Mouse (Mus musculus) forebrain, postnatal 0 days (tissue): ENCODE data around the gene Apobec3. TPM values are rescaled to one million over a fixed set of nuclear protein-coding genes. Genes with fewer than 3 reads are reported as not detected.

Source experiments
- ATAC-seq: fragments of 200-750 bp; cut with Nextera tagmentation; 2 replicates; pipeline ENCODE4 v1.8.0; 2017; ENCODE audit warnings: mild to moderate bottlenecking, moderate library complexity
- DNase-seq: peaks from one replicate; pipeline ENCODE4 v3.0.0-alpha.2; 2015
- H3K27ac ChIP-seq: fragments of 300-500 bp; sonication (generic); 2 replicates; pipeline ENCODE4 v1.5.1; 2014; ENCODE audit warnings: low read depth, mild to moderate bottlenecking, antibody characterized with exemption, low read length, moderate library complexity, mixed read lengths
- H3K27me3 ChIP-seq: fragments of 300-500 bp; sonication (generic); 2 replicates; pipeline ENCODE4 v1.6.1; 2014; ENCODE audit warnings: mild to moderate bottlenecking, low read length, mixed read lengths; ENCODE audit not compliant: insufficient read depth
- H3K36me3 ChIP-seq: fragments of 300-500 bp; sonication (generic); 2 replicates; pipeline ENCODE4 v1.6.1; 2014; ENCODE audit warnings: mild to moderate bottlenecking, moderate library complexity; ENCODE audit not compliant: insufficient read depth
- H3K4me1 ChIP-seq: fragments of 300-500 bp; sonication (generic); 2 replicates; pipeline ENCODE4 v1.6.1; 2014; ENCODE audit warnings: antibody characterized with exemption; ENCODE audit not compliant: insufficient read depth
- H3K4me2 ChIP-seq: fragments of 300-500 bp; sonication (generic); 2 replicates; pipeline ENCODE4 v1.6.1; 2014; ENCODE audit warnings: low read depth, mild to moderate bottlenecking, moderate library complexity
- H3K4me3 ChIP-seq: fragments of 300-500 bp; sonication (generic); 2 replicates; pipeline ENCODE4 v1.5.1; 2014; ENCODE audit warnings: low read depth, low read length, mixed read lengths
- H3K9ac ChIP-seq: fragments of 300-500 bp; sonication (generic); 2 replicates; pipeline ENCODE4 v1.6.1; 2014; ENCODE audit warnings: mild to moderate bottlenecking
- H3K9me3 ChIP-seq: fragments of 300-500 bp; sonication (generic); 2 replicates; pipeline ENCODE4 v1.6.1; 2016; ENCODE audit warnings: low read length
- CTCF ChIP-seq: sonication (generic); IDR thresholded peaks from 2 replicates; pipeline ENCODE4 v1.5.1; 2016; ENCODE audit warnings: antibody characterized with exemption, control low read depth, low read depth
- WGBS: fragments of 180-500 bp; shearing (Covaris S2); extraction: QIAGEN DNeasy Blood & Tissue Kit; methylation state at CpG from one replicate; pipeline ENCODE4 v1.1.7; 2014; 5-methylcytosine and 5-hydroxymethylcytosine counted together
- polyA plus RNA-seq: library from polyadenylated mRNA; unstranded; fragments of >200 nt; fragmentation: Nextera tagmentation; extraction: Ambion mirVana; gene quantifications from 2 replicates; pipeline ENCODE4 v1.2.1, GENCODE M21; 2015
- total RNA-seq: library from RNA; depleted of rRNA; stranded (reverse); fragments of >200 nt; gene quantifications from 2 replicates; pipeline ENCODE4 v1.2.3, GENCODE M21; 2014

The Apobec3 gene
- total and polyA plus RNA-seq, 2 experiments from 2014 or later, result 3.6 to 5.3 TPM

DNA sequence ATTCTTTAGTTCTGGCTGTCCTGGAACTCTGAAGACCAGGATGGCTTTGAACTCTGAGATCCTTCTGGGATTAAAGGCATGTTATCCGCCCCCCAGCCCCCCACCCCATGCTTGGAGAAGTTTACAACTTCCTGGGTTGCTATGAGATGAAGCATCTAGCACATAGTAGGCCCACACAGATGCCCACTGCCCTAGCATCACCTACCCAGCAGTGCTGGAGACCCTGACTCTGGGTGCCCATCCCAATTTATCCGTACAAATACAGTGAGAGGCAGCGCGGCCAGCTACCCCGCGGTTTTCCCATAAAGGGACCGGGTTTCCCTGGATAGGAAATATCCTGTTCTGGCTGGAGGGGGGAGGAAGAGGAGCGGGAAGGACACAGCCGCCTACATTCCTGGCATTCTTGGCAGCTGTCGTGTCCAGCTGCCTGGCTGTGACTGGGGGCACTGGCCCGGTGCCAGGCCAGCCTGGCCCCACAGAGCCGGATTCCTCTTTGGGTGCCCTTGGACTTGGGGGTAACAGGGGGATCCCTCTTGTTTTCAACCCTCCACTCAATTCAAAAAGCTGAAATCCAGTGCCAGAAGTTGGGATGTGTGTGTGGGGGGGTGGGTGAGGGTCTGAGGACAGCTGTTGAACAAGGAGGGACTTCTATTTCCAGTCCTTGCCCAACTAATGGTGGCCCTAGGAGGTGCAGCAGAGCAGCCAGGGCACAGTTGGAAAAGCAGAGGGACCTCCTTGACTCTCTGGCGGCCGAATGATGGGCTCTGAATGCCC, 60.5 kb downstream of the Apobec3 start:
- TF ChIP-seq CTCF, result no peak
- Histone ChIP-seq H3K27me3 (no peaks in the 10 kb centered on the region), H3K9ac (no peak overlapping the region), H3K4me1 (peaks cover 7% of the 10 kb centered on the region), H3K27ac (no peak overlapping the region), H3K4me2 (no peak overlapping the region), H3K36me3 (no peaks in the 10 kb centered on the region), H3K4me3 (no peak overlapping the region), H3K9me3 (no peaks in the 10 kb centered on the region)
- 36% methylated on average over 14 of the region's 14 CpGs for WGBS
- DNase-seq (no peak), ATAC-seq (no peak; the same call in 1 of the 2 replicates)

DNA sequence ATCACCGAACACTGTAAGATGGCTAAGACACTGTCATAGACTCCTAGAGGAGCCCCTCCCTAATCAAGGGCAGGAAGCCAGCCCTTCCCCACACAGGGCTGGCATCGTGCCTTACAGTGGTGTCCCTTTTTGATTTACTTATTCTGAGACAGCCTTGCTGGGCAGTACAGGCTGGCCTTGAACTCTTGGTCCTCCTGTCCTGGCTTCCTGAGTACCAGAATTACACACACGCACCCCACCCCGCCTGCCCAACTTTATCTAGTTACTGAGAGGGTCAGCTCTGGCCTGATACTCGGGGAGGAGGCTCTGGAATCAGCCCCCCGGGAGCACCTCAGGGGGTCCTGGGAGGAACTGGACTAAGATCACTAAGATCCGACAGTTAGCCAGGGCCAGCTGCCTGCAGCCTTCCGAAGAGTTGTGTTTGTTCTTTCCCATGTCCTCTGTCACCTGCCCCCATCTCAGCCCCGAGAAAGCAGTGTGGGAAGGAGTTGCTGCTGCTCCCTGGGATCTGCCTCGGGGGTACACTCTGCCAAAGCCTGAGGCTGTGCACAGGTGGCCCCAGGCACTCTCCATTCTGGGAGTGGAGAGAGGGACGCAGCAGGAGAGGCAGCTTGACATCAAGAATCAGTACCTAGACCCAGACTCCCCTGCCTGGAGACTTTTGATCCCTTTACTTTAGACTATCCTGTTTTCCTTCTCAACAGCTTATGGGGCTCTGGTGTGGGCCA, 61.2 kb downstream of the Apobec3 start:
- Histone ChIP-seq H3K27me3 (no peaks in the 10 kb centered on the region), H3K4me3 (no peak overlapping the region), H3K9ac (no peak overlapping the region), H3K36me3 (no peaks in the 10 kb centered on the region), H3K4me2 (no peak overlapping the region), H3K4me1 (peaks cover 7% of the 10 kb centered on the region), H3K27ac (no peak overlapping the region), H3K9me3 (no peaks in the 10 kb centered on the region)
- DNase-seq (no peak), ATAC-seq (no peak)
- WGBS, result 44% methylated on average over 11 of the region's 11 CpGs
- TF ChIP-seq CTCF, result no peak

- WGBS, result 66% methylated on average over 7 of the region's 7 CpGs
- Histone ChIP-seq H3K27me3 (no peaks in the 10 kb centered on the region), H3K36me3 (no peaks in the 10 kb centered on the region), H3K4me3 (no peak overlapping the region), H3K27ac (no peak overlapping the region), H3K9me3 (no peaks in the 10 kb centered on the region), H3K4me2 (no peak overlapping the region), H3K9ac (no peak overlapping the region), H3K4me1 (peaks cover 7% of the 10 kb centered on the region)
- no peak for DNase-seq
- no peak for TF ChIP-seq CTCF
- no peak for ATAC-seq
Measured at GRCm38 (mm10) chr15:79953470-79953869, 62.0 kb downstream of the Apobec3 start.

GRCm38 (mm10) chr15:79956559-79956958, 65.1 kb downstream of the Apobec3 start:
- H3K4me2 ChIP-seq, result no peak overlapping the region
- no peaks in the 10 kb centered on the region for H3K4me1 ChIP-seq
- no peak overlapping the region for H3K9ac ChIP-seq
- H3K36me3 ChIP-seq, result no peaks in the 10 kb centered on the region
- no peaks in the 10 kb centered on the region for H3K9me3 ChIP-seq
- no peaks in the 10 kb centered on the region for H3K27me3 ChIP-seq
- 81% methylated on average over 8 of the region's 8 CpGs for WGBS
- DNase-seq (no peak), ATAC-seq (no peak)
- H3K27ac ChIP-seq, result no peak overlapping the region
- no peak for TF ChIP-seq CTCF
- no peak overlapping the region for H3K4me3 ChIP-seq

GRCm38 (mm10) chr15:79958418-79958817, 67.0 kb downstream of the Apobec3 start:
- 53% methylated on average over 3 of the region's 3 CpGs for WGBS
- no peak overlapping the region for H3K9ac ChIP-seq
- ATAC-seq (no peak), DNase-seq (no peak)
- H3K9me3 ChIP-seq, result no peaks in the 10 kb centered on the region
- H3K4me2 ChIP-seq, result no peak overlapping the region
- H3K4me1 ChIP-seq, result no peaks in the 10 kb centered on the region
- no peaks in the 10 kb centered on the region for H3K27me3 ChIP-seq
- no peak overlapping the region for H3K27ac ChIP-seq
- no peak overlapping the region for H3K4me3 ChIP-seq
- TF ChIP-seq CTCF, result no peak
- no peaks in the 10 kb centered on the region for H3K36me3 ChIP-seq

DNA sequence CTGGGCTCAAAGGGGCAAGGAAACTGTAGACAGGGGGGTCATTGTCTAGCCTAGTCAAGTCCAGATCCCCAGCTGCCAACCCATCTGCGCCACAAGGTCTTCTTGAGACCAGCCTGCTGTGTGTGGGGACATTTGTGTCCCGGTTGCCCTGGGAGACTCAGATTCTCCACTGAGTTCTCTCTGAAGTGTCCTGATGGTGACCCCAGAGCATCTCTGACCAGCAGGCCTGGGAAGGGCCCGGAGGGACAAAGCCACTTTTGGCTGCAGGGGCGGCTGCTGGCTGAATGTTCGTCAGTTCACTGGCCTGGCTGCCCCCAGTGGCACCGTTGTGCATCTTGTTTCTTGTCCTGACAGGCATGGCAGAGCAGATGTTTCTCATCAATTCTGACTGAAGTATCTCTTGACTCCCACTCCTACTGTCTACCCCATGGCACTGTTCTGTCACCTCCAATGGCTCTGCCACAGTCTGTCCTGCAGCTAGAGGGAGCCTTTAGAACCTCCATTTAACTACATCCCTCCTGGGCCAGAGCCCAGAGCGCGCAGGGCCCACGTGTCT, 70.0 kb downstream of the Apobec3 start:
- Histone ChIP-seq H3K4me1 (no peaks in the 10 kb centered on the region), H3K9me3 (no peaks in the 10 kb centered on the region), H3K27me3 (no peaks in the 10 kb centered on the region), H3K27ac (no peak overlapping the region), H3K36me3 (no peaks in the 10 kb centered on the region), H3K4me3 (no peak overlapping the region), H3K9ac (no peak overlapping the region), H3K4me2 (no peak overlapping the region)
- TF ChIP-seq CTCF, result peak; percentile 35
- 71% methylated on average over 9 of the region's 9 CpGs for WGBS
- DNase-seq, result no peak
- peak; percentile 14 for ATAC-seq

GRCm38 (mm10) chr15:79962661-79963060, 71.2 kb downstream of the Apobec3 start:
- Histone ChIP-seq H3K27me3 (no peaks in the 10 kb centered on the region), H3K9me3 (no peaks in the 10 kb centered on the region), H3K4me2 (no peak overlapping the region), H3K9ac (no peak overlapping the region), H3K4me3 (no peak overlapping the region), H3K4me1 (no peaks in the 10 kb centered on the region), H3K36me3 (no peaks in the 10 kb centered on the region), H3K27ac (no peak overlapping the region)
- DNase-seq (no peak), ATAC-seq (no peak)
- 59% methylated on average over 18 of the region's 18 CpGs for WGBS
- no peak for TF ChIP-seq CTCF
